Mouse (Mus musculus) gastrocnemius, postnatal 14 days (tissue): ENCODE measurements around the gene Cep63. TPM values are rescaled to one million over a fixed set of nuclear protein-coding genes. Genes with fewer than 3 reads are reported as not detected.

Source experiments
- DNase-seq: peaks from one replicate; pipeline ENCODE4 v3.0.0; 2021; ENCODE audit warnings: mixed read lengths
- intact Hi-C: fragments of 180-260 bp; cut with DNase I; formaldehyde crosslinking; loops from one replicate; pipeline ENCODE4 v1.15.1; 2025; ENCODE audit warnings: low total_unique reads
- total RNA-seq, 2 experiments: library from RNA; stranded (reverse); gene quantifications; 2 replicates each; pipeline ENCODE4 v1.2.3; 2021

Gene Cep63
- total RNA-seq, 2 experiments from 2014 or later, result 24.1 to 24.4 TPM

- intact Hi-C loops, result no loop called here
- DNase-seq, result no peak
Observed at GRCm38 (mm10) chr9:102634453-102634852, 8.1 kb upstream of the Cep63 start.

GRCm38 (mm10) chr9:102632923-102633537 lies 6.7 kb upstream of the Cep63 start:
- peak; percentile 38 for DNase-seq
- intact Hi-C loops, result no loop called here

- intact Hi-C loops, result no loop called here
- DNase-seq, result peak; percentile 49
Observed at GRCm38 (mm10) chr9:102632173-102632572, 5.8 kb upstream of the Cep63 start.

GRCm38 (mm10) chr9:102631589-102632147 lies 5.3 kb upstream of the Cep63 start:
- no peak for DNase-seq
- intact Hi-C loops, result no loop called here

GRCm38 (mm10) chr9:102629052-102629451 lies 2.7 kb upstream of the Cep63 start:
- intact Hi-C loops, result no loop called here
- DNase-seq, result no peak

GRCm38 (mm10) chr9:102627442-102627841 lies 1.1 kb upstream of the Cep63 start:
- intact Hi-C loops, result no loop called here
- no peak for DNase-seq

- DNase-seq, result no peak
- intact Hi-C loops, result no loop called here
Observed at GRCm38 (mm10) chr9:102626839-102627225, 498 bp upstream of the Cep63 start.

GRCm38 (mm10) chr9:102625401-102625982 lies 842 bp downstream of the Cep63 start:
- intact Hi-C loops, result no loop called here
- DNase-seq, result no peak

GRCm38 (mm10) chr9:102623581-102623980 lies 2.8 kb downstream of the Cep63 start:
- no peak for DNase-seq
- intact Hi-C loops, result no loop called here

GRCm38 (mm10) chr9:102622876-102623275 lies 3.5 kb downstream of the Cep63 start:
- intact Hi-C loops, result no loop called here
- DNase-seq, result no peak

GRCm38 (mm10) chr9:102622192-102622857 lies 4.0 kb downstream of the Cep63 start:
- DNase-seq, result no peak
- intact Hi-C loops, result no loop called here

GRCm38 (mm10) chr9:102621385-102621784 lies 4.9 kb downstream of the Cep63 start:
- DNase-seq, result no peak
- intact Hi-C loops, result no loop called here

- intact Hi-C loops, result no loop called here
- no peak for DNase-seq
Observed at GRCm38 (mm10) chr9:102616267-102616666, 10.1 kb downstream of the Cep63 start.

- DNase-seq, result no peak
- intact Hi-C loops, result no loop called here
Observed at GRCm38 (mm10) chr9:102615071-102615470, 11.3 kb downstream of the Cep63 start.

GRCm38 (mm10) chr9:102609221-102609620 lies 17.1 kb downstream of the Cep63 start:
- DNase-seq, result no peak
- intact Hi-C loops, result no loop called here

GRCm38 (mm10) chr9:102607471-102607870 lies 18.9 kb downstream of the Cep63 start:
- no peak for DNase-seq
- intact Hi-C loops, result no loop called here

GRCm38 (mm10) chr9:102605162-102605561 lies 21.2 kb downstream of the Cep63 start:
- intact Hi-C loops, result no loop called here
- no peak for DNase-seq

GRCm38 (mm10) chr9:102601666-102602065 lies 24.7 kb downstream of the Cep63 start:
- DNase-seq, result no peak
- intact Hi-C loops, result no loop called here

GRCm38 (mm10) chr9:102601187-102601586 lies 25.1 kb downstream of the Cep63 start:
- DNase-seq, result no peak
- intact Hi-C loops, result no loop called here

- intact Hi-C loops, result no loop called here
- no peak for DNase-seq
Observed at GRCm38 (mm10) chr9:102595662-102596436, 30.5 kb downstream of the Cep63 start.
